Mouse (Mus musculus): Measurements from ENCODE around the gene Gm20509.

GRCm38 (mm10) chr9:73063621-73064290 lies 38.5 kb upstream of the Gm20509 start:
- TF ChIP-seq CTCF (IDR thresholded peaks at IDR 0.05; ENCODE audit: low read depth) (no peak), EP300 (IDR thresholded peaks at IDR 0.05; ENCODE audit: low read depth) (no peak)

Data from heart, postnatal 0 days (tissue).